Mouse (Mus musculus): ENCODE measurements around the gene Gm20518. TPM values are rescaled to one million over a fixed set of nuclear protein-coding genes. Genes with fewer than 3 reads are reported as not detected.
A peak's percentile ranks its signal among the peaks of the same experiment; 100 is the strongest.

Gene Gm20518
- polyA plus RNA-seq, 1 experiment from 2014 or later = not detected

GRCm38 (mm10) chr16:17853263-17853662, 38.2 kb downstream of the Gm20518 start:
- no peaks in the 10 kb centered on the region for H3K27me3 ChIP-seq (ENCODE audit: insufficient read depth, low read length)
- no peak for ATAC-seq
- H3K4me1 ChIP-seq (ENCODE audit: insufficient read depth) = no peaks in the 10 kb centered on the region
- no peak overlapping the region for H3K9ac ChIP-seq (replicated peaks)
- TF ChIP-seq CTCF (IDR thresholded peaks at IDR 0.05; ENCODE audit: low read depth) (no peak), EP300 (IDR thresholded peaks at IDR 0.05; ENCODE audit: low read depth) (no peak)
- no peak for DNase-seq
- WGBS (ENCODE audit: insufficient replicate concordance) = 78% methylated on average over 2 of the region's 2 CpGs
- H3K36me3 ChIP-seq (replicated peaks; ENCODE audit: insufficient read depth, low read length) = peaks cover 85% of the 10 kb centered on the region
- no peak overlapping the region for H3K4me2 ChIP-seq (ENCODE audit: low read depth, low read length)
- no peaks in the 10 kb centered on the region for H3K9me3 ChIP-seq (ENCODE audit: low read length)
- H3K4me3 ChIP-seq (ENCODE audit: low read depth, low read length) = no peak overlapping the region
- H3K27ac ChIP-seq (ENCODE audit: low read depth) = no peak overlapping the region

- Histone ChIP-seq H3K4me3 (ENCODE audit: low read depth, low read length) (no peak overlapping the region), H3K36me3 (replicated peaks; ENCODE audit: insufficient read depth, low read length) (peaks cover 79% of the 10 kb centered on the region), H3K27ac (ENCODE audit: low read depth) (no peak overlapping the region), H3K27me3 (ENCODE audit: insufficient read depth, low read length) (no peaks in the 10 kb centered on the region), H3K4me2 (ENCODE audit: low read depth, low read length) (no peak overlapping the region), H3K4me1 (ENCODE audit: insufficient read depth) (no peaks in the 10 kb centered on the region), H3K9me3 (ENCODE audit: low read length) (no peaks in the 10 kb centered on the region), H3K9ac (replicated peaks) (no peak overlapping the region)
- ATAC-seq (no peak), DNase-seq (no peak)
- 89% methylated on average over 1 of the region's 1 CpGs for WGBS (ENCODE audit: insufficient replicate concordance)
- TF ChIP-seq EP300 (IDR thresholded peaks at IDR 0.05; ENCODE audit: low read depth) (no peak), CTCF (IDR thresholded peaks at IDR 0.05; ENCODE audit: low read depth) (no peak)
Measured at GRCm38 (mm10) chr16:17851860-17852259, 39.6 kb downstream of the Gm20518 start.

- H3K36me3 ChIP-seq (replicated peaks; ENCODE audit: insufficient read depth, low read length) = peaks cover 79% of the 10 kb centered on the region
- no peak for TF ChIP-seq CTCF (IDR thresholded peaks at IDR 0.05; ENCODE audit: low read depth)
- H3K4me3 ChIP-seq (ENCODE audit: low read depth, low read length) = no peak overlapping the region
- WGBS (ENCODE audit: insufficient replicate concordance) = 85% methylated on average over 5 of the region's 5 CpGs
- H3K27me3 ChIP-seq (ENCODE audit: insufficient read depth, low read length) = no peaks in the 10 kb centered on the region
- H3K9me3 ChIP-seq (ENCODE audit: low read length) = no peaks in the 10 kb centered on the region
- no peaks in the 10 kb centered on the region for H3K4me1 ChIP-seq (ENCODE audit: insufficient read depth)
- H3K4me2 ChIP-seq (ENCODE audit: low read depth, low read length) = no peak overlapping the region
- H3K27ac ChIP-seq (ENCODE audit: low read depth) = no peak overlapping the region
- ATAC-seq (no peak), DNase-seq (no peak)
- no peak overlapping the region for H3K9ac ChIP-seq (replicated peaks)
Measured at GRCm38 (mm10) chr16:17851331-17851730, 40.1 kb downstream of the Gm20518 start.

- 84% methylated on average over 6 of the region's 6 CpGs for WGBS (ENCODE audit: insufficient replicate concordance)
- DNase-seq (no peak), ATAC-seq (no peak)
- Histone ChIP-seq H3K27me3 (ENCODE audit: insufficient read depth, low read length) (no peaks in the 10 kb centered on the region), H3K27ac (ENCODE audit: low read depth) (no peak overlapping the region), H3K9ac (replicated peaks) (no peak overlapping the region), H3K9me3 (ENCODE audit: low read length) (no peaks in the 10 kb centered on the region), H3K4me1 (ENCODE audit: insufficient read depth) (no peaks in the 10 kb centered on the region), H3K4me3 (ENCODE audit: low read depth, low read length) (no peak overlapping the region), H3K4me2 (ENCODE audit: low read depth, low read length) (no peak overlapping the region), H3K36me3 (replicated peaks; ENCODE audit: insufficient read depth, low read length) (peaks cover 83% of the 10 kb centered on the region)
- TF ChIP-seq CTCF (IDR thresholded peaks at IDR 0.05; ENCODE audit: low read depth) = no peak
Measured at GRCm38 (mm10) chr16:17849486-17849885, 42.0 kb downstream of the Gm20518 start.

- Histone ChIP-seq H3K4me1 (ENCODE audit: insufficient read depth) (no peaks in the 10 kb centered on the region), H3K9me3 (ENCODE audit: low read length) (no peaks in the 10 kb centered on the region), H3K4me2 (ENCODE audit: low read depth, low read length) (no peak overlapping the region), H3K4me3 (ENCODE audit: low read depth, low read length) (no peak overlapping the region), H3K9ac (replicated peaks) (no peak overlapping the region), H3K27me3 (ENCODE audit: insufficient read depth, low read length) (no peaks in the 10 kb centered on the region), H3K27ac (ENCODE audit: low read depth) (no peak overlapping the region), H3K36me3 (replicated peaks; ENCODE audit: insufficient read depth, low read length) (peaks cover 83% of the 10 kb centered on the region)
- ATAC-seq (no peak), DNase-seq (no peak)
- 17% methylated on average over 1 of the region's 1 CpGs for WGBS (ENCODE audit: insufficient replicate concordance)
- TF ChIP-seq EP300 (IDR thresholded peaks at IDR 0.05; ENCODE audit: low read depth) (no peak), CTCF (IDR thresholded peaks at IDR 0.05; ENCODE audit: low read depth) (peak; percentile 80)
Measured at GRCm38 (mm10) chr16:17848928-17849327, 42.5 kb downstream of the Gm20518 start.

GRCm38 (mm10) chr16:17848431-17848830, 43.0 kb downstream of the Gm20518 start:
- no peak for DNase-seq
- TF ChIP-seq EP300 (IDR thresholded peaks at IDR 0.05; ENCODE audit: low read depth) (no peak), CTCF (IDR thresholded peaks at IDR 0.05; ENCODE audit: low read depth) (no peak)

More at GRCm38 (mm10) chr16:17848431-17848830, 43.0 kb downstream of the Gm20518 start:
- Histone ChIP-seq H3K4me3 (ENCODE audit: low read depth, low read length) (no peak overlapping the region), H3K9me3 (ENCODE audit: low read length) (no peaks in the 10 kb centered on the region), H3K36me3 (replicated peaks; ENCODE audit: insufficient read depth, low read length) (peaks cover 86% of the 10 kb centered on the region), H3K4me2 (ENCODE audit: low read depth, low read length) (no peak overlapping the region), H3K9ac (replicated peaks) (no peak overlapping the region), H3K27ac (ENCODE audit: low read depth) (no peak overlapping the region), H3K27me3 (ENCODE audit: insufficient read depth, low read length) (no peaks in the 10 kb centered on the region), H3K4me1 (ENCODE audit: insufficient read depth) (no peaks in the 10 kb centered on the region)
- WGBS (ENCODE audit: insufficient replicate concordance) = 82% methylated on average over 6 of the region's 6 CpGs
- no peak for ATAC-seq

Data from liver, postnatal 0 days (tissue).